Comparison of ENCODE assay signal across 8 mouse cellular contexts in genomic region chr7:19282385-19282784, GRCm38 (mm10). TPM values are rescaled to one million over a fixed set of nuclear protein-coding genes. Genes with fewer than 3 reads are reported as not detected.
DNase-seq lines count a peak whose midpoint lies in the region; ATAC-seq and TF ChIP-seq lines count a peak whose summit lies in the region.

TSS of gene Rtn2 (plus strand) at chr7:19282624.

- no peaks in the 10 kb centered on the region for H3K9me3 ChIP-seq in embryonic facial prominence, embryonic 12.5 days
- no peaks in the 10 kb centered on the region for H3K9me3 ChIP-seq in limb, embryonic 15.5 days
- no peaks in the 10 kb centered on the region for H3K9me3 ChIP-seq in midbrain, postnatal 0 days (ENCODE audit: low read length)

- peaks cover 62% of the 10 kb centered on the region for H3K27me3 ChIP-seq in embryonic facial prominence, embryonic 12.5 days
- peaks cover 60% of the 10 kb centered on the region for H3K27me3 ChIP-seq in limb, embryonic 15.5 days
- H3K27me3 ChIP-seq in midbrain, postnatal 0 days (ENCODE audit: insufficient read depth, low read length), result peaks cover 31% of the 10 kb centered on the region
- no peaks in the 10 kb centered on the region for H3K27me3 ChIP-seq in splenic B cell, adult 2 months (ENCODE audit: control insufficient read depth, insufficient read depth, low read length, poor library complexity, severe bottlenecking)

- H3K27ac ChIP-seq in embryonic facial prominence, embryonic 12.5 days, result peak within 1 kb of the TSS; percentile 54; the same call in 1 of the 2 replicates
- H3K27ac ChIP-seq in limb, embryonic 15.5 days, result no peak within 1 kb of the TSS
- peak within 1 kb of the TSS; percentile 92 for H3K27ac ChIP-seq in midbrain, postnatal 0 days (ENCODE audit: low read depth, low read length)

- peak within 1 kb of the TSS; percentile 48 for H3K9ac ChIP-seq in embryonic facial prominence, embryonic 12.5 days
- H3K9ac ChIP-seq in limb, embryonic 15.5 days, result no peak within 1 kb of the TSS
- H3K9ac ChIP-seq in midbrain, postnatal 0 days (replicated peaks; ENCODE audit: low read length, poor library complexity, severe bottlenecking), result peak within 1 kb of the TSS; percentile 96

- H3K4me2 ChIP-seq in embryonic facial prominence, embryonic 12.5 days (replicated peaks), result peak within 1 kb of the TSS; percentile 90
- peak within 1 kb of the TSS; percentile 100 for H3K4me2 ChIP-seq in limb, embryonic 15.5 days
- peak within 1 kb of the TSS; percentile 52 for H3K4me2 ChIP-seq in midbrain, postnatal 0 days (ENCODE audit: low read depth, low read length, poor library complexity, severe bottlenecking)

- DNase-seq in A20 (ENCODE audit: low read depth, low spot score), result peak; percentile 89
- DNase-seq in adrenal gland, postnatal 36 days, result peak; percentile 81 to 89
- DNase-seq in heart, adult 8-10 months (ENCODE audit: low spot score), result no peak
- DNase-seq in kidney, adult 9 months, result peak; percentile 74
- DNase-seq in midbrain, postnatal 0 days (ENCODE audit: low spot score), result peak; percentile 90
- DNase-seq in splenic B cell, adult 2 months (ENCODE audit: low read depth, low spot score), result peak; percentile 78

- peak within 1 kb of the TSS; percentile 53 for H3K4me3 ChIP-seq in embryonic facial prominence, embryonic 12.5 days
- H3K4me3 ChIP-seq in limb, embryonic 15.5 days, result peak within 1 kb of the TSS; percentile 57
- peak within 1 kb of the TSS; percentile 86 for H3K4me3 ChIP-seq in midbrain, postnatal 0 days (ENCODE audit: low read depth, low read length)

- no peak for TF ChIP-seq CTCF in midbrain, postnatal 0 days (IDR thresholded peaks at IDR 0.05)

- peak; percentile 57; the same call in 1 of the 2 replicates for ATAC-seq in embryonic facial prominence, embryonic 12.5 days (ENCODE audit: insufficient number of reproducible peaks, insufficient read depth, low FRiP score, low TSS enrichment)
- peak; percentile 26; the same call in 1 of the 2 replicates for ATAC-seq in limb, embryonic 15.5 days (ENCODE audit: insufficient number of reproducible peaks, low FRiP score, low TSS enrichment, low read depth)
- peak; percentile 80 for ATAC-seq in midbrain, postnatal 0 days (ENCODE audit: low FRiP score)

- peaks cover 11% of the 10 kb centered on the region; the same call in 1 of the 2 replicates for H3K4me1 ChIP-seq in embryonic facial prominence, embryonic 12.5 days
- H3K4me1 ChIP-seq in limb, embryonic 15.5 days, result peaks cover 23% of the 10 kb centered on the region
- peaks cover 10% of the 10 kb centered on the region for H3K4me1 ChIP-seq in midbrain, postnatal 0 days (ENCODE audit: insufficient read depth, low read length)

- 1% methylated on average over 37 of the region's 37 CpGs for WGBS in embryonic facial prominence, embryonic 12.5 days
- WGBS in limb, embryonic 15.5 days, result under 1% methylated on average over 37 of the region's 37 CpGs
- WGBS in midbrain, postnatal 0 days, result 1% methylated on average over 31 of the region's 37 CpGs

- H3K36me3 ChIP-seq in embryonic facial prominence, embryonic 12.5 days, result no peaks in the 10 kb centered on the region
- no peaks in the 10 kb centered on the region for H3K36me3 ChIP-seq in limb, embryonic 15.5 days
- H3K36me3 ChIP-seq in midbrain, postnatal 0 days (ENCODE audit: insufficient read depth, low read length), result peaks cover 9% of the 10 kb centered on the region
- H3K36me3 ChIP-seq in splenic B cell, adult 2 months (ENCODE audit: control insufficient read depth, insufficient read depth, low read length, poor library complexity, severe bottlenecking), result no peaks in the 10 kb centered on the region

RNA-seq across cellular contexts. Expression of gene Rtn2, which starts in this region (rescaled TPM):
- 1 to 10 TPM; 4.6 to 5.1 TPM for total RNA-seq in adrenal gland, postnatal 36 days (2021)
- 17.9 and 21.4 TPM in 2 replicates for polyA plus RNA-seq in embryonic facial prominence, embryonic 12.5 days (2016; fragmentation: Nextera tagmentation; extraction: Ambion mirVana)
- total RNA-seq in heart, adult 8-10 months (2022), result 100 to 1,000 TPM; 137 to 160 (median 149) TPM
- 21.4 and 48.2 TPM in 2 replicates for polyA plus RNA-seq in limb, embryonic 15.5 days (2015; fragmentation: Nextera tagmentation; extraction: Ambion mirVana)
- 160 and 172 TPM in 2 replicates for total RNA-seq in midbrain, postnatal 0 days (2014; rRNA removed)
- polyA plus RNA-seq in midbrain, postnatal 0 days (2015; fragmentation: Nextera tagmentation; extraction: Ambion mirVana), result 104 and 107 TPM in 2 replicates

Comparison
In these comparisons a context has a peak if more than half of its experiments do, and no peak if none do; other contexts are left out.
1. RNA of gene Rtn2 (total RNA-seq): 160 to 172 TPM in midbrain, postnatal 0 days and 137 to 160 TPM in heart, adult 8-10 months; 4.6 to 5.1 TPM in adrenal gland, postnatal 36 days; every median in the first group is over 10 times any median in the second.
2. ATAC-seq: peak in every context shown above with its lines; median percentile 80 in midbrain, postnatal 0 days; 57 in embryonic facial prominence, embryonic 12.5 days; 26 in limb, embryonic 15.5 days.
3. Peak in every context shown above with its lines, with median percentiles within 50 percentile points of each other: H3K4me2 ChIP-seq and H3K4me3 ChIP-seq.